Mouse (Mus musculus) kidney, adult 10 weeks (tissue): ENCODE measurements around the gene B130006D01Rik. TPM values are rescaled to one million over a fixed set of nuclear protein-coding genes. Genes with fewer than 3 reads are reported as not detected.

Experiments used
- polyA plus RNA-seq: library from polyadenylated mRNA; stranded (reverse); fragments of 350-450 nt; fragmentation: Illumina TruSeq; extraction: RNeasy Lipid Tissue Mini Kit (QIAGEN cat#74804); gene quantifications from one replicate; pipeline ENCODE4 v1.2.3, GENCODE M21; 2014; ENCODE audit warnings: low read depth, low replicate concordance

B130006D01Rik gene
- not detected for polyA plus RNA-seq

DNA sequence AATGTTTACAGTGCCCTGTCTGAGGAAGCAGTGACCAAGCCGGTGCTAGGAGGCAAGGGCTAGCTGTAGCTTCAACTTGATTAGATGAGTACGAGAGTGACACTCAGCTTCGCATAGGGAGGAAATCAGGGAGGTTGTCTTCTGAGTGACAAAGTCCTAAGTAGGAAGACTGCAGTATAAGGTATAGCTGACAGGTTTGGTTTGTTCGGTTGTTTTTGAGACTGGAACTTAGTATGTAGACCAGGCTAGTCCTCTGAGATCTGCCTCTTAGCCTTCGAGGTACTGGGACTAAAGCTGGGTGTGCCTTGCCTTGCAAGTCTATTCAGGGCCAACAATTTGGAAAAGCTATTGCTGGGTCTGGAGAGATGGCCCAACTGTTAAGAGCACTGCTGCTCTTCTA is at the start of gene B130006D01Rik:
B130006D01Rik (plus strand) TSS at position 301 of the 400 bp plus-strand sequence.

DNA sequence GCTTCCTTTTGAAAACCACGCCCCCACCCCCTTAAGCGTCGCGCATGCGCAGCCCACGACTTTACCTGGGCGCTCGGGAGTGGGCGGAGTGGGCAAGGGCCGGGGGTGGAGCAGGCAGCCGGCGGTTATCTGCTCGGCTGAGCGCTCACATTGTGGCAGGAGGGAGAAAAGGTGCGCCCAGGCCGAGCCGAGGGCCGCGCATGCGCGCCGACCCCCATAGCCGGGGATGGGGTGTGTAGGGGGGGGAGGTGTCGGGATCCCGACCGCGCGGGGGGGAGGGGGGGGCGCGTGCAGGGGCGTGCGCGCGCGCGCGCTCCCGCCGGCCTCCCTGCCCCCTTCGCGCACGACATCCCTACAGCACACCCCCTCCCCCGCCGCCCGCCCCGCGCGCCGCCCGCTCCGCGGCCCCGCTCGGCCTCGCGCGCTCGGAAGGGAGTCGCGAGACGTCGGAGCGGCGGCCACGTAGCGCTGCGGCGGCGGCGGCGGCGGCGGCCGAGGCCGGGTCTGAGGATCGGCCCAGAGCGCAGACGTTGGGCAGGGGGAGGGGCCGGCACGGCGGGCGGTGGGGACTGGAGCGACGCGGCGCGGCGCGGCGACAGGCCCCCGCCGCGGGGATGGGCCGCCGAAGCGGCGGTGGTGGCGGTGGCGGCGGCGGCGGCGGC is 10.7 kb upstream of the B130006D01Rik start, which contains the start of gene Zfp652:
Zfp652 (plus strand) TSS at position 111 of the 662 bp plus-strand sequence.

Other genes starting within 250 kb of the B130006D01Rik start
- gene Nxph3, start 209.0 kb upstream of the B130006D01Rik start, polyA plus RNA-seq, result not detected
- 0.12 TPM for gene Ngfr, start 135.9 kb upstream of the B130006D01Rik start, polyA plus RNA-seq
- gene Phb, start 56.6 kb upstream of the B130006D01Rik start, polyA plus RNA-seq, result 15.4 TPM
- 10.8 TPM for gene Zfp652, start 10.9 kb upstream of the B130006D01Rik start, polyA plus RNA-seq
- not detected for gene Phospho1, start 100.9 kb downstream of the B130006D01Rik start, polyA plus RNA-seq
- gene Gngt2, start 113.6 kb downstream of the B130006D01Rik start, polyA plus RNA-seq, result 3.1 TPM
- not detected for gene Abi3, start 118.9 kb downstream of the B130006D01Rik start, polyA plus RNA-seq
- not detected for gene B4galnt2, start 191.3 kb downstream of the B130006D01Rik start, polyA plus RNA-seq